Mouse (Mus musculus): ENCODE measurements around the gene Ptpn11. TPM values are rescaled to one million over a fixed set of nuclear protein-coding genes. Genes with fewer than 3 reads are reported as not detected.

Ptpn11 gene
- polyA plus RNA-seq, 1 experiment, result 75.8 TPM

- TF ChIP-seq MAX (IDR thresholded peaks at IDR 0.05) (no peak), CEBPB (IDR thresholded peaks at IDR 0.05; ENCODE audit: low read depth) (no peak), CTCF (IDR thresholded peaks at IDR 0.05; ENCODE audit: control insufficient read depth, insufficient read depth, insufficient read length) (no peak), MYOG (IDR thresholded peaks at IDR 0.05; ENCODE audit: control insufficient read depth, extremely low read depth, insufficient read length) (no peak), FOSL1 (IDR thresholded peaks at IDR 0.05; ENCODE audit: insufficient read depth, low read length, poor library complexity, severe bottlenecking) (no peak), MYOD1 (IDR thresholded peaks at IDR 0.05; ENCODE audit: control insufficient read depth, insufficient read length, low read depth) (no peak)
- no peak overlapping the region for H3K4me3 ChIP-seq (ENCODE audit: insufficient read depth, poor library complexity, severe bottlenecking)
- no peak overlapping the region for H3ac ChIP-seq (ENCODE audit: control insufficient read depth, insufficient read length, low read depth)
- H3K27me3 ChIP-seq (ENCODE audit: control insufficient read depth, insufficient read depth, insufficient read length), result peaks cover 3% of the 10 kb centered on the region
- no peaks in the 10 kb centered on the region for H3K79me3 ChIP-seq (ENCODE audit: low read depth)
- H3K36me3 ChIP-seq (ENCODE audit: control insufficient read depth, insufficient read depth), result no peaks in the 10 kb centered on the region
- H3K79me2 ChIP-seq (ENCODE audit: control insufficient read depth, insufficient read depth), result no peaks in the 10 kb centered on the region
Observed at GRCm38 (mm10) chr5:121196764-121197163, 5.6 kb upstream of the Ptpn11 start.

DNA sequence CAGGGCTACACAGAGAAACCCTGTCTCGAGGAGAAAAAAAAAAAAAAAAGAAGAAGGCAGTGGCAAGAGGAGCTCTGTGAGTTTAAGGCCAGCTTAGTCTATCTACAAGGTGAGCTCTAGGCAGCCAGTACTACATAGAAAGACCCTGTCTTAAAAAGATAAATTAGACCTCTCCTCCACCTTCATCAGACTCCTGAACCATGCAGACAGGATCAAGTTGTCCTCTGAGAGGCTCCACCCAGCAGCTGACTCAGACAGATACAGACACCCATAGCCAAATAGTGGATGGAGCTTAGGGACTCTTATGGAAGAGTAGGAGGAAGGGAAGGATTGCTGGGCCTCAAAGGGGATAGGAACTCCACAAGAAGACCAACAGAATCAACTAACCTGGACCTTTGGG, 3.0 kb upstream of the Ptpn11 start:
- Histone ChIP-seq H3ac (ENCODE audit: control insufficient read depth, insufficient read length, low read depth) (no peak overlapping the region), H3K4me3 (ENCODE audit: insufficient read depth, poor library complexity, severe bottlenecking) (no peak overlapping the region), H3K36me3 (ENCODE audit: control insufficient read depth, insufficient read depth) (no peaks in the 10 kb centered on the region), H3K79me2 (ENCODE audit: control insufficient read depth, insufficient read depth) (peaks cover 20% of the 10 kb centered on the region), H3K79me3 (ENCODE audit: low read depth) (peaks cover 15% of the 10 kb centered on the region), H3K27me3 (ENCODE audit: control insufficient read depth, insufficient read depth, insufficient read length) (peaks cover 3% of the 10 kb centered on the region)
- TF ChIP-seq FOSL1 (IDR thresholded peaks at IDR 0.05; ENCODE audit: insufficient read depth, low read length, poor library complexity, severe bottlenecking), result no peak
- no peak for TF ChIP-seq CEBPB (IDR thresholded peaks at IDR 0.05; ENCODE audit: low read depth)
- no peak for TF ChIP-seq USF1 (IDR thresholded peaks at IDR 0.05; ENCODE audit: low read depth)
- TF ChIP-seq MAX (IDR thresholded peaks at IDR 0.05), result no peak
- no peak for TF ChIP-seq MYOG (IDR thresholded peaks at IDR 0.05; ENCODE audit: control insufficient read depth, extremely low read depth, insufficient read length)
- no peak for TF ChIP-seq MYOD1 (IDR thresholded peaks at IDR 0.05; ENCODE audit: control insufficient read depth, insufficient read length, low read depth)
- no peak for TF ChIP-seq CTCF (IDR thresholded peaks at IDR 0.05; ENCODE audit: control insufficient read depth, insufficient read depth, insufficient read length)

- Histone ChIP-seq H3K27me3 (ENCODE audit: control insufficient read depth, insufficient read depth, insufficient read length) (no peaks in the 10 kb centered on the region), H3ac (ENCODE audit: control insufficient read depth, insufficient read length, low read depth) (peak overlapping the region; percentile 74), H3K4me3 (ENCODE audit: insufficient read depth, poor library complexity, severe bottlenecking) (peak overlapping the region; percentile 89), H3K36me3 (ENCODE audit: control insufficient read depth, insufficient read depth) (peaks cover 7% of the 10 kb centered on the region), H3K79me3 (ENCODE audit: low read depth) (peaks cover 41% of the 10 kb centered on the region), H3K79me2 (ENCODE audit: control insufficient read depth, insufficient read depth) (peaks cover 46% of the 10 kb centered on the region)
- TF ChIP-seq MYOG (IDR thresholded peaks at IDR 0.05; ENCODE audit: control insufficient read depth, extremely low read depth, insufficient read length), result no peak
- TF ChIP-seq MAX (IDR thresholded peaks at IDR 0.05), result no peak
- TF ChIP-seq MYOD1 (IDR thresholded peaks at IDR 0.05; ENCODE audit: control insufficient read depth, insufficient read length, low read depth), result no peak
- no peak for TF ChIP-seq FOSL1 (IDR thresholded peaks at IDR 0.05; ENCODE audit: insufficient read depth, low read length, poor library complexity, severe bottlenecking)
- TF ChIP-seq USF1 (IDR thresholded peaks at IDR 0.05; ENCODE audit: low read depth), result no peak
- TF ChIP-seq CEBPB (IDR thresholded peaks at IDR 0.05; ENCODE audit: low read depth), result no peak
- no peak for TF ChIP-seq CTCF (IDR thresholded peaks at IDR 0.05; ENCODE audit: control insufficient read depth, insufficient read depth, insufficient read length)
Observed at GRCm38 (mm10) chr5:121191584-121191906, 348 bp upstream of the Ptpn11 start.

- Histone ChIP-seq H3K27me3 (ENCODE audit: control insufficient read depth, insufficient read depth, insufficient read length) (no peaks in the 10 kb centered on the region), H3K79me2 (ENCODE audit: control insufficient read depth, insufficient read depth) (peaks cover 58% of the 10 kb centered on the region), H3K4me3 (ENCODE audit: insufficient read depth, poor library complexity, severe bottlenecking) (peak overlapping the region; percentile 89), H3K36me3 (ENCODE audit: control insufficient read depth, insufficient read depth) (peaks cover 7% of the 10 kb centered on the region), H3ac (ENCODE audit: control insufficient read depth, insufficient read length, low read depth) (peak overlapping the region; percentile 89), H3K79me3 (ENCODE audit: low read depth) (peaks cover 54% of the 10 kb centered on the region)
- no peak for TF ChIP-seq CEBPB (IDR thresholded peaks at IDR 0.05; ENCODE audit: low read depth)
- no peak for TF ChIP-seq FOSL1 (IDR thresholded peaks at IDR 0.05; ENCODE audit: insufficient read depth, low read length, poor library complexity, severe bottlenecking)
- no peak for TF ChIP-seq CTCF (IDR thresholded peaks at IDR 0.05; ENCODE audit: control insufficient read depth, insufficient read depth, insufficient read length)
- no peak for TF ChIP-seq MAX (IDR thresholded peaks at IDR 0.05)
- no peak for TF ChIP-seq USF1 (IDR thresholded peaks at IDR 0.05; ENCODE audit: low read depth)
- TF ChIP-seq MYOD1 (IDR thresholded peaks at IDR 0.05; ENCODE audit: control insufficient read depth, insufficient read length, low read depth), result no peak
- TF ChIP-seq MYOG (IDR thresholded peaks at IDR 0.05; ENCODE audit: control insufficient read depth, extremely low read depth, insufficient read length), result no peak
Observed at GRCm38 (mm10) chr5:121190210-121190835, 874 bp downstream of the Ptpn11 start.

DNA sequence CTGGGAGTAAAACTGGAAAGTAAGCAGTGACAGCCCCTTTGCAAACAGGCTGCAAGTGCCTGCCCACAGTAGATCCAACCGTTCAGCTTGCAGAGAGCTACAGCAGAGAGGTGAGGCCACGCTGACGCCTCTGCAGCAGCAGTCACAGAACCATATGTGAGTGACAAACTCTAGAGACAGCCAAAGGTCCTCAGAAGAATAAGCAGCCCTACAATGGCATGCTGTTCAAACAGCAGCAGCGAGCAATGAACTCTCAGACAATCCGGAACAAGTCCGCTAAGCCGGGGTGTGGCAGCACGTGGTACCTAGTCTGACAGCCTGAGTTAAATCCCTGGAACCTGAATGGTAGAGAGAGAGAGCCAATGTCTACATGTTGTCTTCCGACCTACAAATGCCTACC, 2.0 kb downstream of the Ptpn11 start:
- no peak overlapping the region for H3K4me3 ChIP-seq (ENCODE audit: insufficient read depth, poor library complexity, severe bottlenecking)
- peaks cover 7% of the 10 kb centered on the region for H3K36me3 ChIP-seq (ENCODE audit: control insufficient read depth, insufficient read depth)
- H3K79me2 ChIP-seq (ENCODE audit: control insufficient read depth, insufficient read depth), result peaks cover 70% of the 10 kb centered on the region

More for the DNA sequence above, 2.0 kb downstream of the Ptpn11 start:
- H3K79me3 ChIP-seq (ENCODE audit: low read depth), result peaks cover 65% of the 10 kb centered on the region
- no peak overlapping the region for H3ac ChIP-seq (ENCODE audit: control insufficient read depth, insufficient read length, low read depth)
- no peaks in the 10 kb centered on the region for H3K27me3 ChIP-seq (ENCODE audit: control insufficient read depth, insufficient read depth, insufficient read length)
- TF ChIP-seq CEBPB (IDR thresholded peaks at IDR 0.05; ENCODE audit: low read depth), result no peak
- no peak for TF ChIP-seq CTCF (IDR thresholded peaks at IDR 0.05; ENCODE audit: control insufficient read depth, insufficient read depth, insufficient read length)
- TF ChIP-seq USF1 (IDR thresholded peaks at IDR 0.05; ENCODE audit: low read depth), result no peak
- TF ChIP-seq FOSL1 (IDR thresholded peaks at IDR 0.05; ENCODE audit: insufficient read depth, low read length, poor library complexity, severe bottlenecking), result no peak
- no peak for TF ChIP-seq MYOD1 (IDR thresholded peaks at IDR 0.05; ENCODE audit: control insufficient read depth, insufficient read length, low read depth)
- TF ChIP-seq MAX (IDR thresholded peaks at IDR 0.05), result no peak
- no peak for TF ChIP-seq MYOG (IDR thresholded peaks at IDR 0.05; ENCODE audit: control insufficient read depth, extremely low read depth, insufficient read length)
